Mouse (Mus musculus) left cerebral cortex, adult 9 months (tissue): ENCODE results near the gene Fmo4.
"Not testable (repeated sequence)": the region's sequence is repeated elsewhere in the genome, so short reads cannot be mapped to it uniquely, and the experiment has no call there.

Experiments used
- DNase-seq, 2 experiments: peaks; one replicate each; pipeline ENCODE4 v3.0.0; 2022; ENCODE audit warnings: low spot score in 2 of 2

Fmo4 gene

DNA sequence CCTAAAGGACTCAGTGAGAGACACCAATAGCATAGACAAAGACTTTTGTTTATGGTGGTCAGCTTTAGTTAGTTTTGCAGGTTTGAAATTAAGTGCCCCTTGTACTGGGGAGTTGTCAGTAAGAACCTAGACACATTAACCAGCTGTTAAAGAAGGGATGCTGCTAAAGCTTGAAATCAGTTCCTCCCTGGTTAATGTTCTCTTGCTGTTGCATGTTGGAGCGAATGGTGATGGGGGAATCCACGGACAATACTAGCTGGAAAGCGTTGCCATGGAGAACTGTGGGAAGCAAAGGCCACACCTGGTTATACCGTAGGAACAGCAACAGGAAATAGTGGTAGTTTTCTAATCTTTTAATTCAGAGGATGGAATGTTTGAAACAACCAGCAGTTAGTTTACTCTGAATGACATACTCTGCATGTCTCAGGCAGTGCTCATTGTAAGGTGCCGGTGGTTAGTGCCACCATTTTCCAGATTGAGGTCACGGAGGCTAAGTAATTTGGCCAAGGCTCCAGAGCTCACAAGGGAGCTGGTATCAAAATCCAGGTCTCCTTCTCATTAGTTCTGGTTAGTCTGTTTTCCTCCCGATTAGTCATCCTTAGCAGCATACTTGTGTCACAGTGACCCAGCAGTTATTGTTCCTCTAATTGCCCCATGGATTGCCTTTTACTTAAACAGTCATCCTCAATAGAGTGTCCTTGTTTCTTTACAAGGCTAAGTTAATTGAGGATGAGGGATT lies 21.3 kb downstream of the Fmo4 start:
- no peak for DNase-seq

DNA sequence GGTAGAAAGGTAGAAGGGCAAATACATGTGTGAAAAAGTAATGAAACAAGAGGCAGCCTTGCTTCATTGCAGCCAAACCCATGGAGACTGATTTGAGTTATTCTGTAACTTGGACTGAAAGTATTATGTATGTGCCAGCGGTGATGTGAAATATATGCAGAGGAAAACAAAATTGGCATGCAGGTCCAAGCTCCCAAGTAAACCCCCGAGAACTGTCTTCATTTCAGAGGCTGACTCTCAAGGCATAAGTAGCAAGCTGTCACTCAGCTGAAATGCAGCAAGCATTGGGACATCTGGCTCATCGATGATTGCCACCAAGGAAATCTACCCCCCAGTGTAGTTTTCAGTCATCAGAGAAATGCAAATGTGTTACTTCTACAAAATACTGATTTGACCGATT lies 28.6 kb downstream of the Fmo4 start:
- DNase-seq, result no peak

DNA sequence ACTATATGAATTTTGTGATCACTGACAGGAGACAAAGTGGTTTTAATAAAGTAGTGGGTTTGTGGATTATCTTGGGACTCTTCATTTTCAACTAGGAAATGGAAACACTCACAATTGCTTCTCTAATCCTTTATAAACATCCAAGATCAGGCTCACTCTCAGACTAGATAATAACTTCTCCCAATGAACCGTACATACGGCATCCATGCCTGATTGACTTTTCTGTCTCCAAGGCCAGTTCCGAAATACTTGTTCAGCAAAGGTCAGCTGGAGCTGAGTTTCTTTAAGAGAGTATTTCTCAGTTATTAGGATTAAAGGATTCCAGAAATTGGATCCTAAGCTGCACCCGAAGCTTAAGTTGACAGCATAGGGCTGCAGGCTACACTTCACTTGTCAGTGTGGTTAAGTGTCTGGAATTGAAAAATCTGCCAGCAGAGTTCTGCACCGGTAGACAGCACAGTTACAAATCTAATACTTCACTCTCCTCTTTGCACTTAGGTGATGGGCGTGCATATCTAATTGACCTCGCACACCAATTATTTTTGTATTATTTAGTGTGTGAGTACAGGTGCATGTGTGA lies 30.0 kb downstream of the Fmo4 start:
- DNase-seq, result no peak

DNA sequence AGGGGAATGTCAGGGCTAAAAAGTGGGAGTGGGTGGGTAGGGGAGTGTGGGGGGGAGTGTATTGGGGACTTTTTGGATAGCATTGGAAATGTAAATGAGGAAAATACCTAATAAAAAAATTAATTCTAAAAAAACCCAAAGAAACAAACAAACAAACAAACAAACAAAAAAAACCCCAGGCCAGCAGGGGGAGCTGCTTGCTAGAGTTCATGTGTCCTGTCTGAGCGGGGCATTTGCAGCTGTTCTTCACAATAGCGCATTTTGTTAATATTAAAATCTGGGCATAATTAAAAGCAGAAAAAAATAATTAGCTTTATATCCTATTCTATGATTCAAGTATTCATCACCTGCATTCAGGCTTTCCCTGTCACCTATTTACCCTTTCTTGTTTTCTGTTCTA lies 32.7 kb downstream of the Fmo4 start:
- not testable (repeated sequence) for DNase-seq

DNA sequence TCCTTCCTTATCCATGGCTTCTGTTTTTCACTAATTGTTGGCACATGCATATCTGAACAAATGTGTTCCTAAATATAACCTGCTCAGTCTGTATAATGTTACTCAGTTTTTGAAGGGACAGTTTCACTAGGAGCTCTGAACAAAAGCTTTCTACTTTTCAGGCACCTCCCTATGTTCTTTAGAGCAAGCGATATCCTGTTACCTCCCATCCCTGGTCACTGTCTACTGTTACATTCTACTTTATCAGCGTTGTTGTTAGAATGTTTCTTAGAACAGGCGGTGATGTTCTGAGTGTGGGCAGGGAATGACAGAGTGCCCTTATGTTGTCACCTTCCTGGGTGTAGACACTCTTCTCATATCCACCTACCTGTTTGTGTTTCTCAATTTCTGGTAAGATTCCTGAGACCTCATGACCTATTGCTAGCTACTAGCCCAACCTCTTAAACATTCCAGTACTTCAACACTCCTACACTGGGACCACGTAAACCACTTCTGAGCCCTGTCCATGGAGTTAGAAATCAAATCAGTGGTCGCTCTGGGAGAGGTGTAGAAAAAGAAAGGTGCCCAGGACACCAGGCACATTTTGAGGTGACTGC lies 35.7 kb downstream of the Fmo4 start:
- no peak for DNase-seq

DNA sequence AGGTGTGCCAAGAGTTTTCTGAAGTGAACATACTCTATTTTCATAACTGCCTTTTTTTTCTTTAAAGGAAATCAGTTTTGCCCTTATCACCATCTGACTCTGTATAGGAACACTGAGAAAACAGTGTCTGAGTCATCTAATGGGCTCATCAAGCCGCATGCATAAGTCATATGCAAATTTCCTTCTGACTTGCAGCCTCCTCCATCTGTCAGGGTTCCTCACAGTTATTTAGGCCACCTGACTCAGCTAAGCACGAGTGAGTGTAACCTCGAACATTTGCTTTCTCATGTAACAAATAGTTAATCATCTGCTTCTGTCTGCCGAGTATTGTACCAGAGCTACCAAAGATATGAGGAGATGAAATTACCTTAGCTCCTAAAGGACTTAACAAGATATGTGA lies 40.1 kb downstream of the Fmo4 start:
- peak; percentile 42 to 46 for DNase-seq

DNA sequence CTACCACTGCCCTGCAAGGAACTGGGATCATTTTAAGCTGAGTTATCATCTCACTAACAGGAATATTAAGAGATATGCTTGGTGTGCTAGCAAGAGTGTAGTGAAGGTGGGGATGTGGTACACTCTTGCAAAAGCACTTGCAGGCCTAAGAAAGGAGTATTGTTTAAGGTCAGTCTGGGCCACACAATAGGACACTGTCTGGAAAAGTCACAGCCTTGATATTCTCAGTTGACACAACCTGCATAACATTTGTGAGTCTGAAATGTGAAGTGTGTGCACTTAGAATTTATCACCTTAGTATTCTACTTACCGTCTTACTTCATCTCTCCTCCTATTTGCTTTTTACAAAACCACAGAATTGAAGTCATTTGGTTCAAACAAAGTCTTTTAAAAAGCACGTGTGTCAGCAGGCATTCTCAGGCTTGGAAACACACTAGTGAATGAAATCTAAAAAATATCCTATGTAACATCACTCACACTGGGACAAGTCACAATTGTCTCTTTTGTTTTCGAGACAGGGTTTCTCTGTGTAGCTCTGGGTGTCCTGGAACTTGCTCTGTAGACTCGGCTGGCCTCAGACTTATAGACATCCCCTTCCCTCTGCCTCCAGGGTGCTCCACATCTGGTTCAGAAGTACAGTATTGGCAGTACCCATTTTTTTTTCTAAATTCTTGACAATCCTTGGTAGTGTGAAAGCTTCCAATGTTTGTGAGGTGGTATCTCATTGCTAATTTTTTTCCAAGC lies 42.0 kb downstream of the Fmo4 start:
- no peak for DNase-seq

DNA sequence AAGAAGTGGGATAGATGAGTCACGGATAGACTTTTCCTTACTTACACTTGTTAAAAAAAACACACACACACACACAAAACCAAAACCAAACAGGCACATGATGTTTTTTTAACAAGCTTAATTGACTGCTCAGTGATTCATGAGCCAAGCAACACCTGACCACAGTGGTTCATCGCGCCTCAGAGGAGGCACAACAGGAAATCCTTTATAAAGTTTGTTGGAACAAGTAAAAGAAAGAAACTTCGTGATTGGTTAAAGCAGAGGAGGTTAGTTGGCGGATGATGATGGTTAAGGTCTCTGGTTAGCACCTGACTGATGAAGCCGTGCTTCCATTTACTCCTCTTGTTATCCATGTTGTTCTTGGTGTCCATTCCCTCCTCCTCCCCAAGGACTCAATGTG lies 61.8 kb downstream of the Fmo4 start:
- DNase-seq, result no peak

DNA sequence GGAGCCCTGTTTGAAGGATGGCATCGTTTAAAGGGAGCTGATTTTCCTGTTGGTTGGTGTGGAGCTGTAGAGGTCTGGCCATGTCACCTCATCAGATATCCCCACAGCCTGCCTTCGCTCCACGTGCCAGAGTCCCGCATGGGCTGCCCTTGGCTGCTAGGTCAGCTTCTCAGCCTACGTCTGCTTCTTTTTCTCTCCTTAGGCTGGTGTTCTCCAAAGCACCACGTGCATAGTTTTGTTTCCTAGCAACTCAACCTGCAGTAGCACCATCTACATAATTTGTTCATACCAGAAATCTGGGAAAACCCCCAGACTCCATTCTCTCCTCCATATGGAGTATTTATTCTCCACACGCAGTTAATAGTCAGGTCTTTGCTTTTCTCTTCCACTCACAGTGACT lies 64.2 kb downstream of the Fmo4 start:
- no peak for DNase-seq

DNA sequence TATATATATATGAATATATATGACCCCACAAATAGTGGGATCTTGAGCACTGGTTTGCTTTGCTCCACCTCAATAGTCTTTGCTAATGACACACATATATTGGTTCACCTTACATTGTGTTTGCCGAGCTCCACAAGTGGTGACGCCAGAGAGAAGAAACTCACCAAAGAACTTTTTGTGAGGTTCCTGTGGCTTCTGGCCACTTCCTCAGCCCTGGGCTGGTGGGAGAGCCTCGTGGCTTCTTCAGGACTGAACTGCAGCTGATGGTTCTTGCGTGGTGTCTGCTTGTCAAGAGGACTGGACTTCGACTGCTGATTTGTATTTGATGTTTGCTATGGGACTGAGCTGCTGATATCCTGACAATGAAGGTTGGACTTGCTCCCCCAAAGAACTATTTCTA lies 65.0 kb downstream of the Fmo4 start:
- no peak for DNase-seq
